Comparison of ENCODE assay signal across 28 mouse cellular contexts in the genomic region with DNA sequence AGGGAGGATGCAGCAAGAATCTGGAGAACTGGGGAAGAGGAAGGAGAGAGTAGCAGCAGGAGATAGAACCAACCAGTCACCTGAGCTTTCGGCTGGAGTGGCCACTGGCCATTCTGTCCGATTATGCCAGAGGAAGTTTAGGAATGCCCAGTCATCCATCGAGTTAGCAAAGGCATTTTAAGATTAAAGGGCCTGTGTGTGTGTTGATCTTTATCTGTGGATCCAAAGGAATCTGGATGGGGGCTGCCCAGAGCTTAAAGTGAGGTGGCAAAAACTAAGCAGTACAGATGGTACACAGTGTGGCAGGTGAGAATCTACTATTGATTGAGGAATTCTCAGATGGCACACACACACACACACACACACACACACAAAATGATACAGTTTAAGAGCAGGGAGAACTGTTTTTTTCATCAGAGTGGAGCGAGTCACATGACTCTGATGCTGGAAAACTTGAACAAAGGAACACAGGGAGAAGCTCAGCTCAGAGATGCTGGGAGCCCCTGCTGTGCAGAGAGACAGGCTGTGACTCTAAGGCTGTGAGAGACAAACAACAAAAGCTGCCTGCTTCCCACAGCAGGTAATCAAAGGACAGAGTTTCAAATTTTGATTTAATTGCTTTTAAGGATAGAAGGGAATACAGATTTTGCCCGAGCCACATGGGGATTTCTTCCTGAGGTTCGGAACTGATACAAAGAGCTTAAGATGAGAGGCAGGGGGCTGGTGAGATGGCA. TPM values are rescaled to one million over a fixed set of nuclear protein-coding genes. Genes with fewer than 3 reads are reported as not detected.
"Had no signal": no experiment of that assay in that cellular context is flagged by ENCODE, and none has a peak within 500 bp of the region (broad histone marks: within the 10 kb centered on the region; RNA-seq: fewer than 3 reads in every experiment).

No protein-coding gene starts in this region.

- H3K4me3 ChIP-seq: embryonic facial prominence, embryonic 10.5 days; embryonic facial prominence, embryonic 12.5 days; embryonic facial prominence, embryonic 13.5 days; embryonic facial prominence, embryonic 15.5 days; erythroblast, embryonic 14.5 days; forebrain, embryonic 10.5 days; forebrain, embryonic 12.5 days; forebrain, embryonic 13.5 days; forebrain, embryonic 15.5 days; gastrocnemius, adult 2 months had no signal

- H3K9me3 ChIP-seq: embryonic facial prominence, embryonic 12.5 days; embryonic facial prominence, embryonic 13.5 days; embryonic facial prominence, embryonic 15.5 days; forebrain, embryonic 12.5 days; forebrain, embryonic 13.5 days; forebrain, embryonic 15.5 days had no signal

- H3K4me1 ChIP-seq: embryonic facial prominence, embryonic 10.5 days; embryonic facial prominence, embryonic 12.5 days; embryonic facial prominence, embryonic 13.5 days; embryonic facial prominence, embryonic 15.5 days; forebrain, embryonic 10.5 days; forebrain, embryonic 12.5 days; forebrain, embryonic 13.5 days; forebrain, embryonic 15.5 days had no signal

- H3K27ac ChIP-seq: embryonic facial prominence, embryonic 10.5 days; embryonic facial prominence, embryonic 12.5 days; embryonic facial prominence, embryonic 13.5 days; embryonic facial prominence, embryonic 15.5 days; forebrain, embryonic 10.5 days; forebrain, embryonic 12.5 days; forebrain, embryonic 13.5 days; forebrain, embryonic 15.5 days; gastrocnemius, adult 2 months had no signal

- H3K27me3 ChIP-seq: embryonic facial prominence, embryonic 12.5 days; embryonic facial prominence, embryonic 13.5 days; embryonic facial prominence, embryonic 15.5 days; forebrain, embryonic 12.5 days; forebrain, embryonic 13.5 days; forebrain, embryonic 15.5 days had no signal

- H3K36me3 ChIP-seq: embryonic facial prominence, embryonic 10.5 days; embryonic facial prominence, embryonic 12.5 days; embryonic facial prominence, embryonic 13.5 days; embryonic facial prominence, embryonic 15.5 days; forebrain, embryonic 10.5 days; forebrain, embryonic 12.5 days; forebrain, embryonic 15.5 days had no signal

- H3K9ac ChIP-seq: embryonic facial prominence, embryonic 12.5 days; embryonic facial prominence, embryonic 13.5 days; embryonic facial prominence, embryonic 15.5 days; forebrain, embryonic 12.5 days; forebrain, embryonic 13.5 days; forebrain, embryonic 15.5 days; forebrain, postnatal 0 days had no signal

- DNase-seq: cerebellum, adult 8-10 months; cerebellum, adult 9-10 months; cerebellum, adult 9-11 months; cerebellum, postnatal 10 days; cerebellum, postnatal 14 days; cerebellum, postnatal 25 days; cerebellum, postnatal 36 days; embryo, embryonic 11 days; forebrain, postnatal 0 days; gastrocnemius, adult 2 months; gastrocnemius, postnatal 10 days; gastrocnemius, postnatal 14 days; gastrocnemius, postnatal 25 days; gastrocnemius, postnatal 36 days; heart, adult 18-20 months had no signal

RNA-seq across cellular contexts. Expression of gene Epcam, which starts 40.7 kb away (rescaled TPM):
- total RNA-seq: common myeloid progenitor, adult 5-6 weeks; gastrocnemius, adult 18-20 months; gastrocnemius, adult 2 months; gastrocnemius, adult 8-10 months; gastrocnemius, postnatal 10 days; gastrocnemius, postnatal 25 days; gastrocnemius, postnatal 36 days; heart, adult 8-10 months had no signal
- polyA plus RNA-seq: erythroblast, embryonic 14.5 days had no signal
